Mouse (Mus musculus) thymus, adult 2 months (tissue): Measurements from ENCODE around the gene Ifi211.
"Not testable (repeated sequence)": the region's sequence is repeated elsewhere in the genome, so short reads cannot be mapped to it uniquely, and the experiment has no call there.

Source experiments
- CTCF ChIP-seq: fragments of 200-500 bp; IDR thresholded peaks from 2 replicates; pipeline ENCODE4 v1.5.1; 2012; ENCODE audit warnings: mild to moderate bottlenecking, control low read depth, low read length, moderate library complexity, borderline replicate concordance; ENCODE audit not compliant: control insufficient read depth, poor library complexity, insufficient read depth; ENCODE audit errors: extremely low read depth
- POLR2A ChIP-seq: fragments of 200-500 bp; IDR thresholded peaks from 2 replicates; pipeline ENCODE4 v1.6.1; 2012; ENCODE audit warnings: mild to moderate bottlenecking, low read length, control low read depth, moderate library complexity; ENCODE audit not compliant: control insufficient read depth, poor library complexity, insufficient read depth; ENCODE audit errors: extremely low read depth

DNA sequence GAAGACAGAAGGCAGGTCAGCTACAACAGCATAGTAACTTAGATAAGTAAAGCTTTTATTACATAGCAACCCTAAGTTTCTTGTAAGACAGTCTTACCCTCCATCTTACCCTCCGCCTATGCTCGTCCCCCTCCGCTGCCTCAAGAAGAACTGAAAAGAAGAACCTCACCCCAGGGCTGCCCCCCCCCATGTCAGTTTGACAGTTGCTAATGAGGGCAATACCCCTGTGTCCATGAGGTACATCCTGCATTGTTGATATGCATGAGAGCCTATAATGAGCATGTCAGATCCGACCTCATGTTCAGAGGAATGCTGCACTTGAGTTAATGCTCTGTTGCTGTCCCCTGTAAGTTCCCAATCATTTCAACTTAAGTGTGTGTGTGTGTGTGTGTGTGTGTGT is 60.0 kb downstream of the Ifi211 start:
- TF ChIP-seq POLR2A, CTCF: not testable (repeated sequence)
